ENCODE assay signal across 8 mouse cellular contexts in the genomic region with DNA sequence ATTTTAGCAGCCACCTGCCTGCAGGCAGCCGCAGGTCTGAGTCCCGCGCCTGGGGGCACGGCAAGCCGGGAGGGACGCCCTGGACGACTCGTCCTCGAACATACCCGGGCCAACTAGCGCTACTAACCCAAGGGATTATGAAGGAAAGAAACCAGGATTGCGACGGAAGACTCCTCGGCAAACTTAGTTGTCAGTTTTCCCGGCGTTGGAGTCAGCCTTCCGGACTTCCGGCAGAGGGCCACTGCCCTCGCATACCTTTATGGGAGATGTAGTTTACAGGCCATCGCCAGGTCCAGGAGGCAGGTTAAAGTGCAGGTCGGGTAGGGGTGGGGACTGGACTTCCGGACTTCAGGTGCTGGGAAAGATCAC. TPM values are rescaled to one million over a fixed set of nuclear protein-coding genes. Genes with fewer than 3 reads are reported as not detected.
A peak's percentile ranks its signal among the peaks of the same experiment; 100 is the strongest.
DNase-seq lines count a peak whose midpoint lies in the region; ATAC-seq and TF ChIP-seq lines count a peak whose summit lies in the region.

A gene (minus strand): TSS at position 282 of the 369 bp plus-strand sequence.

- no peaks in the 10 kb centered on the region for H3K4me1 ChIP-seq in embryonic fibroblast, embryonic 13.5 days (ENCODE audit: control insufficient read depth, insufficient read depth, low read length)
- no peaks in the 10 kb centered on the region for H3K4me1 ChIP-seq in kidney, embryonic 14.5 days (ENCODE audit: control insufficient read depth, insufficient read depth, low read length)
- peaks cover 6% of the 10 kb centered on the region; the same call in 1 of the 2 replicates for H3K4me1 ChIP-seq in limb, embryonic 13.5 days
- H3K4me1 ChIP-seq in midbrain, embryonic 14.5 days (ENCODE audit: control insufficient read depth, insufficient read depth, low read length): no peaks in the 10 kb centered on the region

- no peak within 1 kb of the TSS for H3K27ac ChIP-seq in embryonic fibroblast, embryonic 13.5 days (ENCODE audit: insufficient read depth, low read length)
- H3K27ac ChIP-seq in kidney, embryonic 14.5 days (ENCODE audit: low read depth, low read length): peak within 1 kb of the TSS; percentile 62; the same call in 1 of the 2 replicates
- peak within 1 kb of the TSS; percentile 52 for H3K27ac ChIP-seq in limb, embryonic 13.5 days
- H3K27ac ChIP-seq in midbrain, embryonic 14.5 days (replicated peaks; ENCODE audit: low read depth, low read length): no peak within 1 kb of the TSS

- under 1% methylated on average over 22 of the region's 22 CpGs for WGBS in kidney, embryonic 14.5 days
- WGBS in limb, embryonic 13.5 days: under 1% methylated on average over 22 of the region's 22 CpGs
- WGBS in midbrain, embryonic 14.5 days: under 1% methylated on average over 22 of the region's 22 CpGs

- peak; percentile 93 for ATAC-seq in kidney, embryonic 14.5 days (ENCODE audit: low FRiP score, low TSS enrichment)
- ATAC-seq in limb, embryonic 13.5 days (ENCODE audit: low FRiP score, low read depth): peak; percentile 71
- peak; percentile 83 for ATAC-seq in midbrain, embryonic 14.5 days (ENCODE audit: low FRiP score, low TSS enrichment)

- DNase-seq in urinary bladder, adult 18-20 months (ENCODE audit: low spot score in 2 of 2): peak; percentile 50 to 61
- DNase-seq in urinary bladder, postnatal 10 days (ENCODE audit: low spot score): no peak
- peak; percentile 63 to 74 for DNase-seq in heart, adult 9 months (ENCODE audit: low spot score in 2 of 2)
- DNase-seq in midbrain, embryonic 14.5 days: peak; percentile 79
- DNase-seq in spleen, postnatal 36 days (ENCODE audit: low spot score in 2 of 2): peak; percentile 51 to 57

- peak; percentile 41; the same call in 1 of the 2 replicates for TF ChIP-seq POLR2A in embryonic fibroblast, embryonic 13.5 days (IDR thresholded peaks at IDR 0.05; ENCODE audit: low read depth, low read length)

- H3K9ac ChIP-seq in kidney, embryonic 14.5 days (ENCODE audit: low read depth, low read length): peak within 1 kb of the TSS; percentile 69
- H3K9ac ChIP-seq in limb, embryonic 13.5 days: peak within 1 kb of the TSS; percentile 79
- H3K9ac ChIP-seq in midbrain, embryonic 14.5 days (replicated peaks; ENCODE audit: low read length): peak within 1 kb of the TSS; percentile 54

- H3K27me3 ChIP-seq in kidney, embryonic 14.5 days (ENCODE audit: control insufficient read depth, insufficient read depth, low read length): no peaks in the 10 kb centered on the region
- H3K27me3 ChIP-seq in limb, embryonic 13.5 days: no peaks in the 10 kb centered on the region
- H3K27me3 ChIP-seq in midbrain, embryonic 14.5 days (ENCODE audit: control insufficient read depth, insufficient read depth, low read length): no peaks in the 10 kb centered on the region

- no peak for TF ChIP-seq CTCF in embryonic fibroblast, embryonic 13.5 days (IDR thresholded peaks at IDR 0.05; ENCODE audit: borderline replicate concordance, insufficient read depth, low read length)

- H3K4me3 ChIP-seq in embryonic fibroblast, embryonic 13.5 days (ENCODE audit: insufficient read depth, low read length): peak within 1 kb of the TSS; percentile 75
- peak within 1 kb of the TSS; percentile 81 for H3K4me3 ChIP-seq in kidney, embryonic 14.5 days (ENCODE audit: low read length)
- peak within 1 kb of the TSS; percentile 72 for H3K4me3 ChIP-seq in limb, embryonic 13.5 days
- peak within 1 kb of the TSS; percentile 57 for H3K4me3 ChIP-seq in midbrain, embryonic 14.5 days (replicated peaks; ENCODE audit: low read depth, low read length)

- H3K9me3 ChIP-seq in kidney, embryonic 14.5 days (ENCODE audit: control insufficient read depth, low read length): no peaks in the 10 kb centered on the region
- H3K9me3 ChIP-seq in limb, embryonic 13.5 days: no peaks in the 10 kb centered on the region
- no peaks in the 10 kb centered on the region for H3K9me3 ChIP-seq in midbrain, embryonic 14.5 days (ENCODE audit: control insufficient read depth, low read length)

- H3K4me2 ChIP-seq in kidney, embryonic 14.5 days (replicated peaks; ENCODE audit: low read depth, low read length): peak within 1 kb of the TSS; percentile 72
- peak within 1 kb of the TSS; percentile 72 for H3K4me2 ChIP-seq in limb, embryonic 13.5 days (replicated peaks)
- peak within 1 kb of the TSS; percentile 63 for H3K4me2 ChIP-seq in midbrain, embryonic 14.5 days (ENCODE audit: low read length)

- no peaks in the 10 kb centered on the region for H3K36me3 ChIP-seq in kidney, embryonic 14.5 days (ENCODE audit: control insufficient read depth, insufficient read depth, low read length)
- no peaks in the 10 kb centered on the region for H3K36me3 ChIP-seq in limb, embryonic 13.5 days
- no peaks in the 10 kb centered on the region for H3K36me3 ChIP-seq in midbrain, embryonic 14.5 days (ENCODE audit: control insufficient read depth, insufficient read depth, low read length)

RNA-seq across cellular contexts. Expression of the gene that starts here (rescaled TPM):
- 5.7 and 6.2 TPM in 2 replicates for polyA plus RNA-seq in embryonic fibroblast, embryonic 13.5 days (2011; ENCODE audit: insufficient read length, low read depth, missing spikeins)
- 6.5 and 10.2 TPM in 2 replicates for polyA plus RNA-seq in kidney, embryonic 14.5 days (2014; fragmentation: Nextera tagmentation; extraction: Ambion mirVana)
- 6.3 and 6.4 TPM in 2 replicates for polyA plus RNA-seq in limb, embryonic 13.5 days (2015; fragmentation: Nextera tagmentation; extraction: Ambion mirVana)
- polyA plus RNA-seq in midbrain, embryonic 14.5 days (2014; fragmentation: Nextera tagmentation; extraction: Ambion mirVana): 3.4 and 3.8 TPM in 2 replicates

Comparison
In these comparisons a context has a peak if more than half of its experiments do, and no peak if none do; other contexts are left out.
1. H3K27ac ChIP-seq: peak in kidney, embryonic 14.5 days (single experiment) and limb, embryonic 13.5 days (single experiment); none in embryonic fibroblast, embryonic 13.5 days (single experiment) and midbrain, embryonic 14.5 days (single experiment).
2. Peak in every context shown above with its lines, with median percentiles within 50 percentile points of each other: H3K4me3 ChIP-seq, ATAC-seq, H3K4me2 ChIP-seq and H3K9ac ChIP-seq.